Mouse (Mus musculus) right cerebral cortex, postnatal 14 days (tissue): Measurements from ENCODE around the gene Ankrd34b.
A peak's percentile ranks its signal among the peaks of the same experiment; 100 is the strongest.

Experiments used
- DNase-seq: peaks from one replicate; pipeline ENCODE4 v3.0.0; 2022

The Ankrd34b gene

GRCm38 (mm10) chr13:92425758-92426264 is at the start of gene Ankrd34b:
Gene Ankrd34b, plus strand, starts transcription at chr13:92425896.
- peak; percentile 50 for DNase-seq

- no peak for DNase-seq
Measured at GRCm38 (mm10) chr13:92387367-92387766, 38.3 kb upstream of the Ankrd34b start.

- no peak for DNase-seq
Measured at GRCm38 (mm10) chr13:92393047-92393661, 32.5 kb upstream of the Ankrd34b start.

GRCm38 (mm10) chr13:92398491-92399384 is 27.0 kb upstream of the Ankrd34b start:
- DNase-seq: no peak

GRCm38 (mm10) chr13:92402063-92402462 is 23.6 kb upstream of the Ankrd34b start:
- DNase-seq: no peak

DNA sequence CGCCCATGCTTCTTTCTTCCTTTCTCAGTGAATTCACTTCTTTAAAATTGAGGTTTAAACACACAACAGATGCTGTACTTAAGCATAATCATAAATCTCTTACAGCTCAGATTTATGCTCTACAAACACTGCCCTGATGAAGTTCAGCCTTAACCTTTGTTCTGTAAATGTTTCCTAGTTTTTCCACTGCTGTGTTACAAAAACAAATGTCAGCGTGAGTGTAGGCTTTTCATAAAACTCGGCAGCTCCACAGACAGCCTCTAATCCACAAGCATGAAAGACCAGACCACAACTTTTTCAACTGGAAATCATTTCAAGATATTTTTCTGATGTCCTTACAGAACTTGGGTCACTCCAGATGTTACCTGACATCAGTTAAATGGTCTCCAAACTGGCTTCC is 22.2 kb upstream of the Ankrd34b start:
- DNase-seq: no peak

- no peak for DNase-seq
Measured at GRCm38 (mm10) chr13:92410486-92410885, 15.2 kb upstream of the Ankrd34b start.

GRCm38 (mm10) chr13:92419630-92420029 is 6.1 kb upstream of the Ankrd34b start:
- no peak for DNase-seq

DNA sequence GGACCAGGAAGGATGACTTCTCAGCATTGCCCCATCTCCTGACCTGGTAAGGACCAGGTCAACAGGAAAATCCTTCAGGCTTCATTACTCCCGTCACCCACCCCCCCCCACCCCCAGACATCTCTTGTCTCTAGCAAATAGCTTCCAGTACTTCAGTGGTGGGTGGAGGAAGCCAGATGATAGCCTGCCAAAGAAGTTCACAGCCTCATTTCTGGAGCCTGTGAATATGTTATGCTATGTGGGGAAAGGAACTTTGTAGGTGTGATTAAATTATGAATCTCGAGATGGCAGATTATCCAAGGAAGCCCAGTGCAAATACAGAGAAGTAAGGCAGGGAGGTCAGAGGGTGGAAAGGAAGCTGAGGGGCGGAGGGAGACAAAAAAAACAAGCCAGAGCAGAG is 2.0 kb upstream of the Ankrd34b start:
- DNase-seq: no peak

GRCm38 (mm10) chr13:92426294-92427051 is 777 bp downstream of the Ankrd34b start:
- peak; percentile 26 for DNase-seq

DNA sequence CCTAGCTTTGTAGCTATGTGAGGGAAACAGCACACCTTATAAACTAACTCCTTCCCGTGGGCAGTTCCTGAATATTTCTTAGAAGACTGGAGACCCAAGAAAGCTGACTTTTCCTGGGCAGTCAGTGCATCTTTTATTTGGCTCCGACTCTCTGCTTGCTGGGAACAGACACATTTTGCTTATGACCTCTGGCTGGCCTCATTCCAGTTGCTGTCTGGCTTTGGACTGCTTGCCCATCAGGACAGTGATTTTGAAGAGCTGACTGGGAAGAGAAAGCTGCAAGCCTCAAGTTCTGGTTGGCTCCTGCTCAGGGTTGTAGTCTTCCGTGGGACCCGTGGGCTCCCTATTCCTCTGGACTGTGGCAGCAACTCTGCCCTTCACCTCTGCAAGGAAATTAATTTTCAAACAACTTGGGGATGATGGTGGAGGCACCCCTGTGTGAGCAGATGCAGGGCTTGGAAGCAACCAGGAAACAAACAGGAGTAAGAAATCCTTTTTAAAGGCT is 1.7 kb downstream of the Ankrd34b start:
- DNase-seq: no peak

DNA sequence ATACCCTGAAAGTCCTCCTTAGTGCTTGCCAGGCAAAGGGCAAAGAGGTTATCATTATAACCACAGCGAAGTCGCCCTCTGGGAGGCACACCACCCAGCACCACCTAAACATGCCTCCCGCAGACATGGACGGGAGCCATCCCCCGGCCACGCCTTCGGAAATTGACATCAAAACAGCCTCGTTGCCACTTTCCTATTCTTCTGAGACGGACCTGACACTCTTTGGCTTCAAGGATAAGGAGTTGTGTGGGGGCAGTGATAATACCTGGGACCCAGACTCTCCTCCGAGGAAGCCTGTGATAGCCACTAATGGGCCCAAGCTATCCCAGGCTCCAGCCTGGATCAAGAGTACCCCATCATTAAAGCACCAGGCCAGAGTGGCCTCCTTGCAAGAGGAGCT is 13.0 kb downstream of the Ankrd34b start:
- no peak for DNase-seq

DNA sequence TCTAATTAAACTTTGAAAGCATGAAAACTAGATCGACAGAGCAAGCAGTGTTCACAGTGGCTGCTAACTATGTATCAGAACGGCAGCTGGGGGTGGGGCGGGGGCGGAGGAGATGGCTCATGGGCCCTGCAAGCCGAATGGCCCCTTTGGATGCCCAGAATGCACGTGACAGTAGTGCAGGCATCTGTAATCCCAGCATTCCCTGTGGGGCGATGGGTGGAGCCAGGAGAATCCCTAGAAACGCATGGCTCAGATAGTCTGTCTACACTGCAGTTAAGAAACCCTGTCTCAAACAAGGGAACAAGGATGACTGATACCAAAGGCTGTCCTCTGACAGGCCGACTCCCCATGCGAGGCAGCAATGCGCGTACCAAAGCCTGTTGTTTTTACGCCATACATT is 14.6 kb downstream of the Ankrd34b start:
- no peak for DNase-seq

DNA sequence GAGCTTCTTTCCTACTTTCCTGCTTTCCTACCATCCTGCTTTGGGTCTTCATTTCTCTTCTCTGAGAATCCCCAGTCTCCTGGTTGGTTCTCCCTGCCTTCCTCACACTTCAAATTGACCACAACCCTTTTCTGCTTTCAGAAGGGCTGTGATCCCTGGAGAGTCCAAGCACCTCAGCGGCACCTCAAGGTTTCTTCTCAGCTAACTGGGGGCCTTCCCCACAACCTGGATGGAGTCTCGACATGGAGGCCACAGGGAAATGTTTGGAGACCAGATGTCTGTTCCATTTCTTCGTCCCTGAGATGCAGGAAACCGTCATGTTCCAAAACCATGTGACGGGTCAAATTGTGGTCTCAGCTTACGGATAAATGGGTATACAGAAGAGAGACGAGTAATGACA is 21.2 kb downstream of the Ankrd34b start:
- DNase-seq: no peak

DNA sequence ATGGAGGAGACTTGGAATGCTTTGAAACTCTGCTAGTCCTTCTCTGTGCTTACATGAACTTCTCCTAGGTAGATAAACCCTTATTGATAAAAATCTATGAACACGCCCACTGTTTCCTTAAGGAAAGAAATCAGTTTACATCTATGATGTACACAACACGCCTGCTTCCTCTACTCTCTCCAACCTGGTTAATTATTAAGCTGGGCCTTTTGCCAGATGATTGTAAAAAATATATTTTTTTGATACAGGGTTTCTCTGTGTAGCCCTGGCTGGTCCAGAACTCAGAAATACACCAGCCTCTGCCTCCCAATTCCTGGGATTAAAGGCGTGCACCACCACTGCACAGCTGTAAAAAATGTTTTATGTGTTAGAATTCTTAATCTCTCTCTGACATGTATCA is 39.0 kb downstream of the Ankrd34b start:
- DNase-seq: no peak

GRCm38 (mm10) chr13:92467891-92468290 is 42.2 kb downstream of the Ankrd34b start:
- DNase-seq: no peak

DNA sequence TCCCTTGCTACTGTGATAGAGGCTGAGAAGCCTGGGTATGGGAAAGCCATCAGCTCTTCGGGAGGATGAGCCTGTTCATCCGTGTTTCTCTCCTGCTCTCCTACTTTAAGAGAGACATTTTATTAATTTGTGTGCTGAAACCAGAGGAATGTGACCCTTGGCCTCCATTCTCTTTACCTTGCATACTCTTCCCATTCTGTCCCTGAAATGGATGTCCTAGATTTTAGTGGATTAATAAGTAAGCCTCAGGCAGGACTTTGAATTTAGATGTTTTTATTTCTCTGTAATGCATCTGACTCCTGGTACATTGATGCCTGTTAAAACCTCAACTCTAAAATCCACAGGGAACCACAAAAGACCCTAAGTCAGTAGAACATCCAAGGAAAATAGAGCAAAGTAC is 43.7 kb downstream of the Ankrd34b start:
- DNase-seq: no peak

DNA sequence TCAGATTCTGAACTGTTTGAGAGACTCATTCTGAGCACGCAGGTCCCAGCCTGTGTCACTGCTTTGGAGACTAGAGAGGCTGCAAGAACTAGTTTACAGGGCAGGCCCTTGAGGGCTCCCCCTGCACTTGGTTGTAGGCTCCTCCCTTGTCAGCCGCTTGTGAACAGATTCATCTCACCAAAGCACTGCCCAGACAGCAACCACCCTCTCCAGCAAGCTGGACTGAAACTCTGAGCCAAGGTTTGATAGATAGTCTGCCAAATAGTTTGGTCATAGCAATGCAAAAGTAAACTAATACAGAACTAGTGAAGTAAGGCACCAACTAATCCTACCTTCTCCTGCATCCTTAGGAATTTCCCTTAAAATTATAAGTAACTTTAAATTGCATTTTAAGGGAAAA is 44.5 kb downstream of the Ankrd34b start:
- DNase-seq: no peak

GRCm38 (mm10) chr13:92483348-92483747 is 57.7 kb downstream of the Ankrd34b start:
- peak; percentile 43 for DNase-seq

DNA sequence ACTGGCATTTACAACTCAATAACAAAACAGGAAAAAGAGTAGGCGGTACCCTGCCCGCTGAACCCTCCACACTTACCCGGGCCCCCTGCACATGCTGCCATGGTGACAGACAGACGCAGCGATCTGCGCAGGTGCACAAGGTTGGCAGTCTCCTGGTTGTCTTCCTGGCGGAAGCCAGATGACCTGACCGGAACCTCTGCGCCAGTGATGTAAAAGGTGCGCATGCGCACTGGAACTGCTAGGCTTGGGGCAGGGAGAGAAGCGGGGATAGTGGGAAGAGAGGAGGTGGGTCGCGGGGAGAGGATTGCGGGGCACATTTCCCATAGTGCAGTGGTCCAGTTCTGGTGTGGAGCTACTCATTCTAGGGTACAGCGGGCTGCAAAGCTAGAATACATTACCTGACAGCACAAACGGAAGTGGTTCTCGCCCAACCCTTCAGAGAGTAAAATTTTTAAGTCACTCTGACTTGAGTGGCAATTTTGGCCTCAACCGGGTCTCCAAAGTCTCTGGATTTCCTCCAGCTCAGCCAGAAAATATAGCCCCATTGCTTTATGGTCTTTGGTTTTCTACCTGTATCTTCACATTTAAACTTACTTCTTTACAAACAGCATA is 58.3 kb downstream of the Ankrd34b start, which contains the start of gene Fam151b:
Gene Fam151b, minus strand, starts transcription at position 164 of the 612 bp plus-strand sequence.
- DNase-seq: peak; percentile 90

DNA sequence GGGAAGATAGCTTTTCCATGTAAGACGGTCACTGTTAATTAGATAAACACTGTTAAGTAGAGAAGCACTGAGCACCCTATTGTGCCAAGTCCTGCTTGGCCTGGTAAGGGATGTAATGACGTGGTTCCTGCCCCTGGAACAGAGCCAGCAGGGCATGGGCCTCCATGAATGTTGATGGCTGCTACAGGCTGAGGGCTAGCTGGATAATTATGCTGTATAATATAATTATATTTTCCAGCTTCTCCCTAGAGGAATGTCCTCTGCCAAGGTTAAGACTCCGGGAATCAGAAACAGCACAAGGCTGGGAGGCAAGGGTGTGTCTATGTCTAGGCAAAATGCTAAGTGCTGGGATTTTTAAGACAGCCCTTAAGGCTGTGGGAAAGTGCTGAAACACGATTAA is 65.1 kb downstream of the Ankrd34b start:
- no peak for DNase-seq
